Mouse (Mus musculus) cerebellum, adult 2 months (tissue): Measurements from ENCODE around the gene Enho. TPM values are rescaled to one million over a fixed set of nuclear protein-coding genes. Genes with fewer than 3 reads are reported as not detected.

Source experiments
- DNase-seq, 2 experiments: peaks; one replicate each; pipeline ENCODE4 v3.0.0; 2021
- H3K27ac ChIP-seq: fragments of 200-500 bp; 2 replicates; pipeline ENCODE4 v1.5.1; 2012; ENCODE audit warnings: low read length, control low read depth, inconsistent platforms; ENCODE audit not compliant: insufficient read depth
- H3K27me3 ChIP-seq: fragments of 200-500 bp; 2 replicates; pipeline ENCODE4 v1.6.1; 2012; ENCODE audit warnings: inconsistent platforms, mild to moderate bottlenecking, low read length, moderate library complexity; ENCODE audit not compliant: control insufficient read depth, insufficient read depth
- H3K4me1 ChIP-seq: fragments of 200-500 bp; 2 replicates; pipeline ENCODE4 v1.6.1; 2011; ENCODE audit warnings: low read length; ENCODE audit not compliant: control insufficient read depth, insufficient read depth
- H3K4me3 ChIP-seq: fragments of 200-500 bp; replicated peaks from 2 replicates; pipeline ENCODE3; 2011; ENCODE audit warnings: mild to moderate bottlenecking, low read depth, low read length, control low read depth; ENCODE audit not compliant: insufficient read depth
- CTCF ChIP-seq: fragments of 200-500 bp; IDR thresholded peaks from 2 replicates; pipeline ENCODE4 v1.5.1; 2011; ENCODE audit warnings: low read depth, mild to moderate bottlenecking, control low read depth, low read length, moderate library complexity, borderline replicate concordance; ENCODE audit not compliant: insufficient read depth
- POLR2A ChIP-seq: fragments of 200-500 bp; IDR thresholded peaks from 2 replicates; pipeline ENCODE4 v1.6.1; 2011; ENCODE audit warnings: low read length, control low read depth, borderline replicate concordance; ENCODE audit not compliant: insufficient read depth
- WGBS: fragments of 180-500 bp; shearing (Covaris S2); methylation state at CpG from one replicate; pipeline ENCODE4 v1.1.7; 2018; 5-methylcytosine and 5-hydroxymethylcytosine counted together
- polyA plus RNA-seq: library from polyadenylated mRNA; depleted of rRNA; stranded (reverse); fragments of >200 nt; gene quantifications from 2 replicates; pipeline ENCODE4 v1.2.3, GENCODE M21; 2012

Enho gene
- polyA plus RNA-seq, 1 experiment, result 174 TPM

DNA sequence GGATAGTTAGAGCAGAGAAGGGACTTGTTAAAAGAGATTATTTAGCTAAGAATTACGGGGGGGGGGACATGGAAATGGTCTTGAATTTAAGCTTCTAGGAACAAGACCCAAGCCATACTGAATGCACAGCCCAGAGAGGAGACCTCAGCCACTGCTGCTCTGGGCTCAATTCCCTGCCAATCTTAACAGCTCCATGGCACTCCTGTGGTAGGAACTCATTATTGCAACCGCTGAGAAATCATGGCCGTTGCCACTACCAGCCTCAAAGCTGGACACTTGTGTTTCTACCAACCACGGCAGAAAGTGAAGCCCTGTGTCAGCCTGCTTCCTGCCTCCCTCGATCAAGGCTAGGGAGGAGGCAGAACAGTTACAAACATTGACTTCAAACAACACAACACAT lies 5.4 kb upstream of the Enho start:
- Histone ChIP-seq H3K4me3 (no peak overlapping the region), H3K27me3 (no peaks in the 10 kb centered on the region), H3K4me1 (peaks cover 5% of the 10 kb centered on the region; the same call in 1 of the 2 replicates), H3K27ac (no peak overlapping the region)
- DNase-seq, result peak in 1 of 2 experiments; percentile 54
- TF ChIP-seq POLR2A, result no peak
- TF ChIP-seq CTCF, result peak; percentile 53
- WGBS, result 14% methylated on average over 5 of the region's 5 CpGs

DNA sequence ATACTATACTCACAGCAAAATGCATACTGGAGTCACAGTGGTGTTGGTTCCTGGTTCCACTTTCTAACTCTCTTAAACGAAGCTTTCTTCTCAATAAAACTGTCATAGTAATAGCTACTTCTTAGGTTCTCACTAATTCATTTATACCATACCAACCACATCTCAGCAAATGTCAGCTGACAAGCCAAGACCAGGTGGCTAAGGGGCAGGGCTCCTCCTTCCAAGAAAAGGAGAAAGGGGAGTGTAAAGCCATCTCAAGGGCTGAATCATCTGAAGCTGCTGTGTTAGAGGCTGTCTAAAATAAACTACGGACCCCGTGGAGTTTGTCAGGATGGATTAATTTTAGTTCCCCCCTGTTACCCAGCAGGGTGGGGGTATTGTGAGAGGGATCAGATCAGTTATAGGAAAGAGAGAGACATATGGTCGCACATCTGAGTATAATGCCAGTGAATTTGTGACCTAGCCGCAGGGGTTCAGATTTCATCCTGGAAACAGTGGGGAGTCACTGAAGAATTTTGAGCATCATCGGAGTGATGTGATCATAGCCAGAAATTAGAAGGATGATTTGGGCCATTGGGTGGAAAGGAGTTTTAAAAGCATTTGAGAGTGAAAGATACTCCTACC lies 1.2 kb upstream of the Enho start:
- no peaks in the 10 kb centered on the region for H3K27me3 ChIP-seq

DNA sequence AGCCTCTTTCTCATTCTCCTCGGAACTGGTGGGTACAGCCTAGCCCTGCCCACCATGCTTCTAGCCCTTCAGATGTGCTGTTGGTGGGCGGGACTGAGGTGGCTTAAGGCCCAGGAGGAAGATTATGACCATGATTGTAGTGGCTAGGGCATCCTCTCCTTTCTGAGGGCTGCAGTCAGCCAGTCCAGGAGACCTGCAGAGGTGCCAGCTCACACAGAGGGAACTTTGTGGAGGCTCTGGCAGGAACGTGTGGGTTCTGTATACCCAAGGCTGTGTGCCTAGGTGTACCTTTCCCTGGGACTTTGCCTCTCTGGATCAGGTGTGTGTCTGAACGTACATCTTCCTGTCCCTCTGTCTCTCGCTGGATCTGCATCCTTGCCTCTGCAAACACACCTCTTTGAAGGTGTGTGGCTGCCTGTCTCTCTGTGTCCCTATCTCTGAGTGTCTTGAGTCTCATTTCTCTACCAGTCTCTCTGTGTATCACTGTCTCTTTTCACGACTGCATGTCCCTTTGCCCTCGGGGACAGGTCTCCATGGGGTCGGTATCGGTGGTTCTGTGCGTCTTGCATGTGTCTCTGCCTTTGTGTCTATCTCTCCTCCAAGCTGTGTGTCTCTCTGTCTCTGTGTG lies 796 bp downstream of the Enho start:
- TF ChIP-seq CTCF (no peak), POLR2A (no peak)
- DNase-seq, result peak; percentile 60 to 72
- Histone ChIP-seq H3K27ac (peak overlapping the region; percentile 94), H3K4me1 (peaks cover 46% of the 10 kb centered on the region), H3K4me3 (peak overlapping the region; percentile 95), H3K27me3 (no peaks in the 10 kb centered on the region)
- WGBS, result 5% methylated on average over 10 of the region's 10 CpGs

More for the DNA sequence above, 1.2 kb upstream of the Enho start:
- H3K4me3 ChIP-seq, result no peak overlapping the region
- no peak for TF ChIP-seq CTCF
- no peak for TF ChIP-seq POLR2A
- H3K27ac ChIP-seq, result no peak overlapping the region
- 21% methylated on average over 6 of the region's 6 CpGs for WGBS
- peaks cover 31% of the 10 kb centered on the region for H3K4me1 ChIP-seq
- DNase-seq, result peak in 1 of 2 experiments; percentile 47

DNA sequence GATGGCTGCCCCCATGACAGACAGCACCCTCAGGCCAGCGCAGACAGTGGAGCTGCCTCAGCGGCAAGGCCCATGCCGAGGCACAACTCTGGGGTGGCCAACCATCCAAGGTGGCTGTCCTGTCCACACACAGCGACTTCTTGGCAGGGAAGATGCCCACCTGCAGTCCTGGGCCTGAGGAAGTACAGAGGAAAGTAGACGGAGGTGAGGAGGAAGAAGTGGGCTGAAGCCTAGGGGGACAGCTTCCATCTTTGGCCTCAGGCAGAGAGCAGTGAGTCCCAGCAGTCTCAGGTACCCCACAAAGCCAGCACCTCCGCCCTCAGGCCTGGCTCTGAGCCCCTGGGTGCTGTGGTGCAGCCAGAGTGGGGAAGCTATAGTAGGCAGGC lies 1.3 kb downstream of the Enho start:
- DNase-seq, result peak in 1 of 2 experiments; percentile 45
- peak overlapping the region; percentile 94 for H3K27ac ChIP-seq
- peak overlapping the region; percentile 95 for H3K4me3 ChIP-seq
- TF ChIP-seq POLR2A, result no peak
- no peak for TF ChIP-seq CTCF
- WGBS, result 20% methylated on average over 6 of the region's 6 CpGs
- peaks cover 46% of the 10 kb centered on the region for H3K4me1 ChIP-seq
- no peaks in the 10 kb centered on the region for H3K27me3 ChIP-seq

DNA sequence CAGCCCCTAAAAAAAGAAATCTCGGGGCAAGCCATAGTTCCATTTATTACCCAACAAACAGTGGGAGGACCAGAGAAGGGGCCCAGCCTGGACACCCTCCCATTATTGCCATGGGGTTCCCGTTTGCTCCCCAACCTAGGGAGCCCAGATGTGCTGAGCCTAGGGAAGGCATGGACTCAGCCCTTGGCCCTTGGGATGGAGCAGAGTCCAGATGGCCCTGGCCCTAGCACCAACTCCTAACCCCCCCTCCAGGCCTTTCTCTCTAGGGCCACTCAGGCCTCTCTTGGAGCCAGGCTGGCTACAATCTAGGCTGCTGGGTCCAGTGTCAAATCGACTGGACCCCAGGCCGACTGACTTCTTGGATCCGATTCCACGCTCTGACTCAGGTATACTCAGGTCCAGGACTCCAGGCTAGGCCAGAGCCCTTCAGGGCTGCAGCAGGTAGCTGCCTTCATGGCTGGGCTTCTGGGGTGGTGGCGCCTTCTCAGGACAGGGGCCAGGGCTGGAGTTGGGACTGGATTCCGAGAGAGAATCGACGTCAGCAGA lies 1.9 kb downstream of the Enho start:
- no peaks in the 10 kb centered on the region for H3K27me3 ChIP-seq
- peak overlapping the region; percentile 94 for H3K27ac ChIP-seq
- H3K4me1 ChIP-seq, result peaks cover 46% of the 10 kb centered on the region
- no peak for DNase-seq
- 51% methylated on average over 10 of the region's 10 CpGs for WGBS
- H3K4me3 ChIP-seq, result peak overlapping the region; percentile 95
- no peak for TF ChIP-seq POLR2A

DNA sequence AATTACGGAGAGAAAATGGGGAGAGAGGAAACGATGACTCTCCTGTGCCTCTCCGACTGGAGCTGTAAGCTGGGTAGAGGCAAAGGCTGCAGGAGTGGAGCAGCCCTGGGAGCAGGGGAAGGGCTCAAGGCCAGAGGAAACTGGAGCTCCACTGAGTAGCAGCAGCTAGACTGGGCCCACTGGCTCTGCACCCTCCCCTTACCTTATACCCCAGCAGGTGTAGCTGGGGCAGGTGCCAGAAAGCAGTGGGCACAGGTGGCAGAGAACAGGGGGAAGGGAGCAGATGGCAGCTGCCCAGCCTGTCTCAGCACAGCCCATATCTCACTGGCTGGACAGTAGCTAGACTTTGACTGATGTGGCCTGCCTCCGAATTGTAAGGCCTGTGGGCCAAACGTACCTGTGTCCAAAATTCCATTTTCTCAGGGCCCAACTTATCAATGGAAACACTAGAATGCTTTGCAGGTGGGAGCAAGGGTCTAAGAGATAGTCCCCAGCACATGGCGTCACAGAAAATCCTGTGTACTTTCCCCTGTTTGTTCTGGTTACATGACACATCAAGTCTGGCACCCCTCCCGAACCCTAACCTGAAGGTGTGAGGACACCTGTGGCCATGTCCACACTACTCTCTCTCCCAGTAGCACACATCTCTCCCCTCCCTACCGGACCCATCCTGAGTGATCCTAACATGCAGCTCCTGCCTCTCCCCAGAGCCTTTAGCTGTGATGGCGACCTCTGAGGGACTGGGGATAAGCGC lies 3.1 kb downstream of the Enho start:
- Histone ChIP-seq H3K4me3 (no peak overlapping the region), H3K4me1 (peaks cover 46% of the 10 kb centered on the region), H3K27ac (peak overlapping the region; percentile 26; the same call in 1 of the 2 replicates), H3K27me3 (no peaks in the 10 kb centered on the region)
- DNase-seq, result peak; percentile 83 to 86
- TF ChIP-seq CTCF (no peak), POLR2A (peak; percentile 23; the same call in 1 of the 2 replicates)
- WGBS, result 35% methylated on average over 10 of the region's 10 CpGs

DNA sequence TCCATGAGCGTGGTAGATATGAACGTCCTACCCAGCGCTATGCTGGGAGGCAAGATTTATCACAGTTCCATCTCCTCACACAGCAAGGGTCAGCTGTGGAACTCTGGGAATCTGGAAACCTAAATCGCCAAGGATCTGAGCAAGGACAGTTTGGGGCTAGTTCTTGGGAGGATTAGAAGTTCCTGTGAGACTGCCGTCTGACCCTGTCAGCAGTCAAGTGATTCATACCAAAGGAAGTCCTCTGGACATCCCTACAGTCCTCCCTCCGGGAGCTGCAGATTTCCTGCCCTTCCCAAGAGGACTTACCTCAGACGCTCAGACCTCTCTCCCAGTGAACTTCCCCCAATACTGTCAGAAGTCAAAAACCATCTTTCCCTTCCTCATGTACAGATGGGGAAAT lies 3.8 kb downstream of the Enho start:
- no peak overlapping the region for H3K4me3 ChIP-seq
- no peak for DNase-seq
- 36% methylated on average over 7 of the region's 7 CpGs for WGBS
- no peaks in the 10 kb centered on the region for H3K27me3 ChIP-seq
- TF ChIP-seq POLR2A, result no peak
- no peak for TF ChIP-seq CTCF
- H3K4me1 ChIP-seq, result peaks cover 52% of the 10 kb centered on the region
- 0 out of 2 replicates have a peak overlapping the region, but pooled peaks have one; percentile 26 for H3K27ac ChIP-seq
